Mouse (Mus musculus) G1E (cell line): Measurements from ENCODE around the gene Gm17657. TPM values are rescaled to one million over a fixed set of nuclear protein-coding genes. Genes with fewer than 3 reads are reported as not detected.
"Not testable (repeated sequence)": the region's sequence is repeated elsewhere in the genome, so short reads cannot be mapped to it uniquely, and the experiment has no call there.

Experiments used
- ATAC-seq: 2 replicates; pipeline ENCODE4 v1.8.0; 2016; ENCODE audit warnings: mild to moderate bottlenecking; ENCODE audit not compliant: insufficient number of reproducible peaks, poor library complexity, low FRiP score, severe bottlenecking; ENCODE audit errors: extremely low read depth
- DNase-seq: peaks from one replicate; pipeline ENCODE4 v3.0.0; 2012; ENCODE audit warnings: low spot score
- H3K27me3 ChIP-seq: 2 replicates; pipeline ENCODE4 v1.6.1; 2012; ENCODE audit warnings: mild to moderate bottlenecking, low read length, inconsistent platforms; ENCODE audit not compliant: insufficient read depth
- H3K36me3 ChIP-seq: replicated peaks from 2 replicates; pipeline ENCODE3; 2012; ENCODE audit warnings: mild to moderate bottlenecking, inconsistent platforms
- H3K4me1 ChIP-seq: 2 replicates; pipeline ENCODE4 v1.6.1; 2012; ENCODE audit warnings: low read depth, low read length, inconsistent platforms, mixed read lengths; ENCODE audit not compliant: insufficient read depth
- H3K4me3 ChIP-seq: 2 replicates; pipeline ENCODE4 v1.5.1; 2012; ENCODE audit warnings: low read depth, mild to moderate bottlenecking, inconsistent platforms, low read length, moderate library complexity, mixed read lengths
- H3K9me3 ChIP-seq: replicated peaks from 2 replicates; pipeline ENCODE4 v1.6.1; 2012; ENCODE audit warnings: inconsistent platforms
- CTCF ChIP-seq: IDR thresholded peaks from 2 replicates; pipeline ENCODE4 v1.5.1; 2012; ENCODE audit warnings: low read depth, low read length, inconsistent platforms, mixed read lengths
- GATA1 ChIP-seq: IDR thresholded peaks from 2 replicates; pipeline ENCODE4 v1.6.1; 2012; ENCODE audit warnings: borderline replicate concordance, low read length, inconsistent platforms, mixed read lengths
- GATA2 ChIP-seq: IDR thresholded peaks from 2 replicates; pipeline ENCODE4 v1.6.1; 2012; ENCODE audit warnings: low read depth, low read length, inconsistent platforms, borderline replicate concordance
- POLR2AphosphoS5 ChIP-seq: IDR thresholded peaks from 2 replicates; pipeline ENCODE4 v1.6.1; 2012; ENCODE audit warnings: low read depth, low read length, inconsistent platforms; ENCODE audit not compliant: insufficient replicate concordance
- TAL1 ChIP-seq: conservative IDR thresholded peaks from 2 replicates; pipeline ENCODE4 v1.6.1; 2012; ENCODE audit warnings: low read depth, low read length, inconsistent platforms, mixed read lengths
- polyA plus RNA-seq: library from polyadenylated mRNA; stranded (reverse); fragments of >175 nt; gene quantifications from 2 replicates; pipeline ENCODE4 v1.2.3, GENCODE M21; 2012
- total RNA-seq, 2 experiments: library from RNA; stranded (forward) in 1 of 2; stranded (reverse) in 1 of 2; fragments of 200-1000 nt in 1 of 2; fragments of >200 nt in 1 of 2; fragmentation: Nextera tagmentation in 1 of 2; gene quantifications; 2 replicates each; pipeline ENCODE4 v1.2.3; 2014 to 2017

The Gm17657 gene
- total and polyA plus RNA-seq, 3 experiments = 0.11 TPM; not detected in 2

DNA sequence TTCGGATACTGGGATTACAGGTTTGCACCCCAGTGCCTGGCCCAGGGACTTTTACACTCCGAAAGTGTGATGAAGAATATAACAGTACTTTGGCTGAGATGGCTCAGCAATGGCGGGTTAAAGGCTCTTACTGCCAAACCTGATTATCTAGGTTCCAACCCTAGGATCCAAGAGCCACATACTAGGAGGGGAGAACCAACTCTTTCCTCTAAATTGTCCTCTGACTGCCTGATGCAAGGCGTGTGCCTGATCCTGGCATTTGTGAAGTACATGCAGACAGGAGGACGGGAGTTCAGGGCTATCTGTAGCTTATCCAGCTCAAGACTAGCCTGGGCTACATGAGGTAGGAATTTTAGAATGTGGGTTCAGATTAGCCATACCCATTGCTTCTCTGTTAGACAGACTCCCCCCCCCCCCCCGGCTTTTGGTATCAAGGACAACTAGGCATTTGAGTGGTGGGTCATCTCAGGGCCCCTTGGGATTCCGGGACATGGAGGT, 49.1 kb downstream of the Gm17657 start:
- peak overlapping the region; percentile 39; the same call in 1 of the 2 replicates for H3K4me3 ChIP-seq
- H3K36me3 ChIP-seq = peaks cover 12% of the 10 kb centered on the region
- ATAC-seq (no peak), DNase-seq (no peak)
- TF ChIP-seq TAL1 (no peak), CTCF (no peak), GATA1 (no peak), POLR2AphosphoS5 (no peak), GATA2 (no peak)
- H3K27me3 ChIP-seq = no peaks in the 10 kb centered on the region
- peaks cover 4% of the 10 kb centered on the region for H3K9me3 ChIP-seq
- H3K4me1 ChIP-seq = peaks cover 65% of the 10 kb centered on the region

GRCm38 (mm10) chr17:29499511-29499910, 49.9 kb downstream of the Gm17657 start:
- Histone ChIP-seq H3K36me3 (peaks cover 16% of the 10 kb centered on the region), H3K4me1 (peaks cover 70% of the 10 kb centered on the region), H3K27me3 (no peaks in the 10 kb centered on the region), H3K4me3 (no peak overlapping the region; the same call in 1 of the 2 replicates), H3K9me3 (peaks cover 4% of the 10 kb centered on the region)
- DNase-seq = no peak
- ATAC-seq = no peak
- TF ChIP-seq GATA1 (no peak), GATA2 (no peak), POLR2AphosphoS5 (peak; percentile 70; the same call in 1 of the 2 replicates)

GRCm38 (mm10) chr17:29498952-29499351, 50.5 kb downstream of the Gm17657 start:
- H3K36me3 ChIP-seq = peaks cover 22% of the 10 kb centered on the region
- H3K4me3 ChIP-seq, H3K9me3 ChIP-seq, DNase-seq, H3K27me3 ChIP-seq, ATAC-seq: not testable (repeated sequence)
- H3K4me1 ChIP-seq = peaks cover 72% of the 10 kb centered on the region

DNA sequence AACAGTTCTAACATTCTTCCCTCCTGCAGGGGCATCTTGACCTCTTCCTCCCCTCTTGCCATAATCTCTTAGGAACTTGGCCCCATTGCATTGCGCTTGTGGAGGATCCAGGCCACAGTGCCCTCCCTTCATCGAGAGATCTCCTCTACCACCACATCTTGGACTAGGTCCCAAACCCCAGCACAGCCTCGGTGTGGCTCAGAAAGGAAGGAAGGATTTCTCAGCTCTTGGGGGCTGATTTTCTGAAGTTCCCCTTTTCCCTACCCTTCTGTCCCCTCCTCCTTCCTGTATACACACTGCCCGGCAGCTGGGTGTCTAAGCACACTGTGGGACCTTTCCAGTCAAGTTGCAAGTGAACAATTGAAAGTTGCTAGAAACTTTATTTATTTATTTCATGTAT, 51.4 kb downstream of the Gm17657 start:
- H3K36me3 ChIP-seq = peaks cover 31% of the 10 kb centered on the region
- H3K4me3 ChIP-seq = peak overlapping the region; percentile 23; the same call in 1 of the 2 replicates
- H3K9me3 ChIP-seq = no peaks in the 10 kb centered on the region
- DNase-seq = peak; percentile 56
- H3K4me1 ChIP-seq = peaks cover 70% of the 10 kb centered on the region
- no peaks in the 10 kb centered on the region for H3K27me3 ChIP-seq
- TF ChIP-seq POLR2AphosphoS5 (0 out of 2 replicates have a peak, but pooled peaks have one; percentile 83), GATA1 (no peak), GATA2 (no peak), CTCF (no peak)
- peak; percentile 40 for ATAC-seq

- H3K36me3 ChIP-seq = peaks cover 35% of the 10 kb centered on the region
- ATAC-seq = not testable (repeated sequence)
Observed at GRCm38 (mm10) chr17:29497481-29497880, 52.0 kb downstream of the Gm17657 start.

DNA sequence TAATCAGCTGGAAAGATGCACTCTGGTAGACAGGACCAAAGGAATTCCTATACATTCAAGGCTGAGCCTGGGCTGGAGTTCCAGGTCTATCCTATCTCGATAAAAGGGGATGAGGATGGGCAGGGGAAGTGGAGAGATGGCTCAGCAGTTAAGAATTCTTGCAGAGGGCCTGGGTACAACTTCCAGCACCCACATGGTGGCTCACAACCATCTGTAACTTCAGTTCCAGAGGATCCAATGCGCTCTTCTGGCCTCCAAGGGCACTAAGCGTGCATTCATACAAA, 52.4 kb downstream of the Gm17657 start:
- no peak overlapping the region for H3K4me3 ChIP-seq
- ATAC-seq (no peak), DNase-seq (no peak)
- TF ChIP-seq TAL1 (no peak), GATA1 (no peak), GATA2 (no peak), CTCF (no peak)
- H3K27me3 ChIP-seq = no peaks in the 10 kb centered on the region
- H3K36me3 ChIP-seq = peaks cover 37% of the 10 kb centered on the region
- peaks cover 60% of the 10 kb centered on the region for H3K4me1 ChIP-seq
- no peaks in the 10 kb centered on the region for H3K9me3 ChIP-seq

More at GRCm38 (mm10) chr17:29497481-29497880, 52.0 kb downstream of the Gm17657 start:
- not testable (repeated sequence) for H3K9me3 ChIP-seq, H3K27me3 ChIP-seq, H3K4me3 ChIP-seq, DNase-seq
- H3K4me1 ChIP-seq = peaks cover 64% of the 10 kb centered on the region

- Histone ChIP-seq H3K4me1 (peaks cover 54% of the 10 kb centered on the region), H3K36me3 (peaks cover 43% of the 10 kb centered on the region)
- TF ChIP-seq TAL1 = no peak
- no peak for TF ChIP-seq CTCF
- no peak for TF ChIP-seq GATA1
- TF ChIP-seq POLR2AphosphoS5 = no peak; the same call in 1 of the 2 replicates
- TF ChIP-seq GATA2 = no peak
Observed at GRCm38 (mm10) chr17:29496211-29497070, 53.0 kb downstream of the Gm17657 start.

More at GRCm38 (mm10) chr17:29496211-29497070, 53.0 kb downstream of the Gm17657 start:
- DNase-seq = no peak
- ATAC-seq = no peak
- H3K9me3 ChIP-seq = no peaks in the 10 kb centered on the region
- H3K4me3 ChIP-seq = no peak overlapping the region
- H3K27me3 ChIP-seq = no peaks in the 10 kb centered on the region
